Mouse (Mus musculus) erythroid progenitor cell, adult 5-6 weeks (primary cell): Measurements from ENCODE around the gene Cmtm1. TPM values are rescaled to one million over a fixed set of nuclear protein-coding genes. Genes with fewer than 3 reads are reported as not detected.

Source experiments
- ATAC-seq: replicated peaks from 2 replicates; pipeline ENCODE4 v1.8.0; 2016; ENCODE audit warnings: moderate number of reproducible peaks, mild to moderate bottlenecking, moderate TSS enrichment, inconsistent platforms; ENCODE audit not compliant: poor library complexity, low FRiP score, severe bottlenecking
- total RNA-seq, 2 experiments: library from RNA; stranded (forward) in 1 of 2; stranded (reverse) in 1 of 2; fragments of 150-400 nt in 1 of 2; fragments of 186-747, 209-891 nt in 1 of 2; gene quantifications; 2 replicates each; pipeline versions ENCODE4 v1.2.3 to v1.2.4; 2015 to 2017; ENCODE audit warnings: low replicate concordance in 2 of 2

Gene Cmtm1
- total RNA-seq, 2 experiments from 2014 or later, result not detected

DNA sequence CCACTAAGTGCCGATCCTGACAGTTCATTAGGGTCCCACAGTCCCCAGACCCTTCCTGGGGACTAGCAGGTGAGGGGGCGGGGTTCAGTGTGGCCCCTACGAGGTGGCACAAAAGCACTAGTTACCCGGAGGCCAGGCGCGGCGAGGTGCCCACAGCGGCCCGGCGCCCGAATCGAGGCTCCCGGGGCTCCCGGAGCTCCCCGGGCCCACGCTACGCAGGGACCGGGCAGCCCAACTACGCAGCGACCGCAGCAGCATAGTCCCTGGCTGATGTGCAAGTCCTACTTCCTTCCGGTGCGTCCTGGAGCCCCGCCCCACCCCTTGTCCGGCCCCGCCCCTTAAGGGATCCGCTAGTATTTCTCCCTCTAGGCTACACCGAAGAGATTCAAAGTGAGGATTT, 61.7 kb downstream of the Cmtm1 start, which contains the start of gene Tk2:
Gene Tk2 (minus strand): TSS at position 283 of the 400 bp plus-strand sequence.
- peak; percentile 77 for ATAC-seq

DNA sequence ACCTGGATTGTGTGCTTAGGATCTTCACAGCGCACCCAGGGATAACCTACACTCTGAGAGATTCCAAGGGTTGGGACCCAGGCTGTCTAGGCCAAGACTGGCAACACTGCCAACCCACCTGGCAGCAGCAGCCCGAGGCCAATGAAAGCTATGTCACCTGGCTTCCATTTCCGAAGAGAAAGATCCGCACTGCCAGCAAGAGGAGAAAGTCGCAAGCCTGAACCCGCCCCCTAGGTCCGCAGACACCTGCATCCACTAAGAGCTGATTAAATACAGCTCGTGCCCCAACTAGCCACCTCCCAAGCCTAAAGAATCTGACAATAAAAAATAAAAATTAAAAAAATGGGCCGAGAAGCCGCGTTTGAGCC, 62.1 kb downstream of the Cmtm1 start:
- ATAC-seq, result no peak

DNA sequence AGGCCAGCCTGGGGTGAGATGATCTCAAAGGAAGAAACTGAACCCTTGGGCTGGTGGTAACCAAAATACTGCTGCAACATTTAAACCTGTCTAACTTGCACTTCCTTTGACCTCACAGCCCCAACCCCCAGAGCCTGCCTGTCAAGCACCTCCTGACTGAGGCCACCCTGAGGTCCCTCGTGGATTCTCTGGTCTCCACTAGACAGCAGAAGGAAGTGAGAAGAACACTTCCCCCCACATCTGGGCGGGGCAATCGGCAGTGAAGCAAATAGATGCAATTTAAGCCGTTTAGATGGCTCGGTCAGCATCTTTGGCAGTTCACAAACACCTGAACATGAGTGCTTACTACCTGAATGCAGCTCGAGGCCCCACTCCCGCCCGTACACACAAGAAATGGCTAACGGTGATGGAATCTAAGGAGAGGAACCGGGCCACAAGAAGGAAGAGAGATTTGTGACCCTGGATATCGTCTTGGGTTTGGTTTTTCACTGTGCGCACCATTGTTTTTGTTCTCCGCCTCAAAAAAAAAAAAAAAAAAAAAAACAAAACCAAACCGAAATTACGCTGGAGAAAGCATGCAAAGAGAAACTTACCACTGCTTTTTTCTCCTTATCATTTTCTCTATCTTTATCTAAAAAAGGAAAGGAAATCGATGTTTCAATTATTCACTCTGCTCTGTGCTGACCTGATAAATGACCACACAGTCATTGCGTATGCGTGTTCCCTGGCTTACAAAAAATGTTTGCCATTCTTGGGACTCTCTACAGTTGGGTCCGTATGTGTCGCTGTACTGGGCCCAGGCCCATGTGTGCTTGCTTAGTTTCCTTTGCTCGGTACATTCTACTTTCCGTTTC, 62.7 kb downstream of the Cmtm1 start:
- no peak for ATAC-seq

DNA sequence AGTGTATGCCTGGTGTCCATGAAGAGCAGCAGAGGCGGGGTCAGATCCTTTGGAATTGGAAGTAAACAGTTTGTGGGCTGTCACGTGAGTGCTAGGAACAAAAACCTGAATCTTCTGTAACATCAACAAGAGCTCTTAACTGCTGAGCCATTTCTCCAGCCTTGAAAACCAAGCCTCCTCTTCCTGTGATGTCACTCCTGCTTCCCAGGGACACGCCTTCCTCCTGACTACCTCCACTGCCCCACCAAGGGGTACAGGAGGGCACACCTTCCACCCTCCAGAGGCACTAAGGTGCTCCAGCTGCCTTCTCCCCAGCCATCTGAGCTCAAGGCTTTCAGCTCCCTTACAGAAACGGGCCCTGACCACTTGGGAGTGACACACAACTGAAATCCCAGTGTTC, 63.3 kb downstream of the Cmtm1 start:
- ATAC-seq, result no peak

Other genes starting within 250 kb of the Cmtm1 start
- not detected in 2 replicates for gene Cdh5, start 208.5 kb downstream of the Cmtm1 start, total RNA-seq (2015; ENCODE audit: low replicate concordance)
- not detected in 2 replicates for gene Cdh5, start 208.5 kb downstream of the Cmtm1 start, total RNA-seq (2017; ENCODE audit: low replicate concordance)
- gene Bean1, start 139.7 kb downstream of the Cmtm1 start, total RNA-seq (2015; ENCODE audit: low replicate concordance), result not detected in 2 replicates
- gene Bean1, start 139.7 kb downstream of the Cmtm1 start, total RNA-seq (2017; ENCODE audit: low replicate concordance), result not detected in 2 replicates
- 5.4 and 5.9 TPM in 2 replicates for gene Tk2, start 61.6 kb downstream of the Cmtm1 start, total RNA-seq (2015; ENCODE audit: low replicate concordance)
- gene Tk2, start 61.6 kb downstream of the Cmtm1 start, total RNA-seq (2017; ENCODE audit: low replicate concordance), result 4.1 and 6.7 TPM in 2 replicates
- gene Cklf, start 59.3 kb downstream of the Cmtm1 start, total RNA-seq (2015; ENCODE audit: low replicate concordance), result 28.1 and 44.4 TPM in 2 replicates
- gene Cklf, start 59.3 kb downstream of the Cmtm1 start, total RNA-seq (2017; ENCODE audit: low replicate concordance), result 13.5 and 23.4 TPM in 2 replicates
- not detected in 2 replicates for gene Cmtm2a, start 17.0 kb downstream of the Cmtm1 start, total RNA-seq (2015; ENCODE audit: low replicate concordance)
- gene Cmtm2a, start 17.0 kb downstream of the Cmtm1 start, total RNA-seq (2017; ENCODE audit: low replicate concordance), result not detected in 2 replicates
- not detected in 2 replicates for gene Gm45711, start 64 bp downstream of the Cmtm1 start, total RNA-seq (2015; ENCODE audit: low replicate concordance)
- not detected in 2 replicates for gene Gm45711, start 64 bp downstream of the Cmtm1 start, total RNA-seq (2017; ENCODE audit: low replicate concordance)
- not detected in 2 replicates for gene Gm11020, start 11.4 kb upstream of the Cmtm1 start, total RNA-seq (2015; ENCODE audit: low replicate concordance)
- gene Gm11020, start 11.4 kb upstream of the Cmtm1 start, total RNA-seq (2017; ENCODE audit: low replicate concordance), result not detected in 2 replicates
- not detected in 2 replicates for gene Cmtm2b, start 12.1 kb upstream of the Cmtm1 start, total RNA-seq (2015; ENCODE audit: low replicate concordance)
- gene Cmtm2b, start 12.1 kb upstream of the Cmtm1 start, total RNA-seq (2017; ENCODE audit: low replicate concordance), result not detected in 2 replicates
- 2.9 and 10.8 TPM in 2 replicates for gene Cmtm3, start 29.3 kb upstream of the Cmtm1 start, total RNA-seq (2015; ENCODE audit: low replicate concordance)
- gene Cmtm3, start 29.3 kb upstream of the Cmtm1 start, total RNA-seq (2017; ENCODE audit: low replicate concordance), result 6.0 TPM in 1 of 2 replicates, not detected in the other
- gene Cmtm4, start 85.7 kb upstream of the Cmtm1 start, total RNA-seq (2015; ENCODE audit: low replicate concordance), result 0.36 TPM in 1 of 2 replicates, not detected in the other
- gene Cmtm4, start 85.7 kb upstream of the Cmtm1 start, total RNA-seq (2017; ENCODE audit: low replicate concordance), result under 0.01 and 1.0 TPM in 2 replicates
- gene Dync1li2, start 132.9 kb upstream of the Cmtm1 start, total RNA-seq (2015; ENCODE audit: low replicate concordance), result 24.1 and 34.4 TPM in 2 replicates
- gene Dync1li2, start 132.9 kb upstream of the Cmtm1 start, total RNA-seq (2017; ENCODE audit: low replicate concordance), result 62.9 and 69.6 TPM in 2 replicates
- not detected in 2 replicates for gene Terb1, start 199.8 kb upstream of the Cmtm1 start, total RNA-seq (2015; ENCODE audit: low replicate concordance)
- not detected in 2 replicates for gene Terb1, start 199.8 kb upstream of the Cmtm1 start, total RNA-seq (2017; ENCODE audit: low replicate concordance)
- gene Nae1, start 224.5 kb upstream of the Cmtm1 start, total RNA-seq (2015; ENCODE audit: low replicate concordance), result 52.8 and 59.8 TPM in 2 replicates
- gene Nae1, start 224.5 kb upstream of the Cmtm1 start, total RNA-seq (2017; ENCODE audit: low replicate concordance), result 57.4 and 77.1 TPM in 2 replicates
- gene Car7, start 224.5 kb upstream of the Cmtm1 start, total RNA-seq (2015; ENCODE audit: low replicate concordance), result not detected in 2 replicates
- gene Car7, start 224.5 kb upstream of the Cmtm1 start, total RNA-seq (2017; ENCODE audit: low replicate concordance), result not detected in 2 replicates